Mouse (Mus musculus) lung, adult 2 months (tissue): ENCODE results near the gene Nsdhl. TPM values are rescaled to one million over a fixed set of nuclear protein-coding genes. Genes with fewer than 3 reads are reported as not detected.
A peak's percentile ranks its signal among the peaks of the same experiment; 100 is the strongest.

ENCODE experiments used
- DNase-seq: peaks from one replicate; pipeline ENCODE4 v3.0.0; 2022
- H3K4me1 ChIP-seq: fragments of 200-500 bp; 2 replicates; pipeline ENCODE4 v1.6.1; 2011; ENCODE audit warnings: low read length; ENCODE audit not compliant: control insufficient read depth, insufficient read depth
- H3K4me3 ChIP-seq: fragments of 200-500 bp; replicated peaks from 2 replicates; pipeline ENCODE3; 2011; ENCODE audit warnings: low read depth, mild to moderate bottlenecking, control low read depth, low read length; ENCODE audit errors: extremely low read depth
- CTCF ChIP-seq: fragments of 200-500 bp; IDR thresholded peaks from 2 replicates; pipeline ENCODE4 v1.5.1; 2011; ENCODE audit warnings: mild to moderate bottlenecking, low read length, control low read depth; ENCODE audit not compliant: insufficient read depth
- POLR2A ChIP-seq: fragments of 200-500 bp; IDR thresholded peaks from 2 replicates; pipeline ENCODE4 v1.6.1; 2011; ENCODE audit warnings: low read depth, mild to moderate bottlenecking, control low read depth, low read length, borderline replicate concordance; ENCODE audit errors: extremely low read depth
- WGBS: fragments of 180-500 bp; shearing (Covaris S2); methylation state at CpG from one replicate; pipeline ENCODE4 v1.1.7; 2018; 5-methylcytosine and 5-hydroxymethylcytosine counted together
- polyA plus RNA-seq: library from polyadenylated mRNA; depleted of rRNA; stranded (reverse); fragments of >200 nt; gene quantifications from 2 replicates; pipeline ENCODE4 v1.2.3, GENCODE M21; 2012; rRNA removed

Gene Nsdhl
- polyA plus RNA-seq, 1 experiment, result 20.3 TPM

GRCm38 (mm10) chrX:72992291-72992919 lies 74.0 kb downstream of the Nsdhl start:
- TF ChIP-seq CTCF (peak; percentile 29; the same call in 1 of the 2 replicates), POLR2A (no peak)
- H3K4me3 ChIP-seq, result no peak overlapping the region
- H3K4me1 ChIP-seq, result no peaks in the 10 kb centered on the region
- DNase-seq, result no peak
- 51% methylated on average over 5 of the region's 5 CpGs for WGBS

- WGBS, result 53% methylated on average over 3 of the region's 3 CpGs
Measured at GRCm38 (mm10) chrX:72995542-72995941, 77.2 kb downstream of the Nsdhl start.

DNA sequence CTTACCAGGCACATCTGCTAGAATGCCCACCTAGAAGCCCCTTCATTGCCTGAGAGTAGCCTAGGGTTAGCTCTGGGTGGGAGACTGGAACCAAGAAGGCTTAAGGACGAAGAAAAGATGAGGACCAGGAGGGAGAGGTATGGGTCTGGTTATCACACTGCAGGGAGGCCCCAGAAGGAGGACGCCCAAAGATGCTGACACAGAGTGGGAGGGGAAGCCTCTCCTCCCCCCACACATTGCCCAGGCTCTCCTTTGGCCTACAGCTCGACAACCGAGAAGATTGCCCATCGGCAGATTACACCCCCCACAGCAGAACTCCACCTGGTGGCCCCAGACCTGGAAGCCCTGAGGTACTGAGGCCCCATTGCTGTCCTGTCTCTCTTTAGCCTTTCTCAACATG lies 84.8 kb downstream of the Nsdhl start:
- Histone ChIP-seq H3K4me1 (no peaks in the 10 kb centered on the region), H3K4me3 (no peak overlapping the region)
- DNase-seq, result no peak
- 78% methylated on average over 5 of the region's 5 CpGs for WGBS
- TF ChIP-seq POLR2A (no peak), CTCF (no peak)

More at GRCm38 (mm10) chrX:72995542-72995941, 77.2 kb downstream of the Nsdhl start:
- DNase-seq, result no peak
- H3K4me1 ChIP-seq, result no peaks in the 10 kb centered on the region
- TF ChIP-seq CTCF (no peak), POLR2A (no peak)
- H3K4me3 ChIP-seq, result no peak overlapping the region

DNA sequence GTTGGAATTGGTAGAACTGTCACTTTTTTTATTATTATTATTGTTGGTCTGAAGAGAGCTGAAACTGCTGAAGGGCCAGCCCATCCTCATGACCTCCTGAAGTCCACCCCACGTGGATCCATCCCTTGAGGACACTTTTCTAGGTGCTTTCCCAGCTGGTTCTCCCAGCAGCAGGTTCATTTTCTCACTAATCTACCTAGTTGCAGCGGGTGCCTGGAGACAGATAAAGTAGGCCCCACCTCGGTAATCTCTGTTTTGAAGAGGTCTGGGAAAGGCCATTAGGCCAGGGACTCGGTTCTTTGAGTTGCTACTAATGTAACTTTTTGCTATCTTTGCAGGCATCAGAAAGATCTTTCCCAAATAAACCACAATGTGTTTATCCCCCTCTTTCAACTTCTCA lies 87.3 kb downstream of the Nsdhl start:
- Histone ChIP-seq H3K4me3 (no peak overlapping the region), H3K4me1 (no peaks in the 10 kb centered on the region)
- TF ChIP-seq CTCF (no peak), POLR2A (no peak)
- 57% methylated on average over 4 of the region's 4 CpGs for WGBS
- no peak for DNase-seq

DNA sequence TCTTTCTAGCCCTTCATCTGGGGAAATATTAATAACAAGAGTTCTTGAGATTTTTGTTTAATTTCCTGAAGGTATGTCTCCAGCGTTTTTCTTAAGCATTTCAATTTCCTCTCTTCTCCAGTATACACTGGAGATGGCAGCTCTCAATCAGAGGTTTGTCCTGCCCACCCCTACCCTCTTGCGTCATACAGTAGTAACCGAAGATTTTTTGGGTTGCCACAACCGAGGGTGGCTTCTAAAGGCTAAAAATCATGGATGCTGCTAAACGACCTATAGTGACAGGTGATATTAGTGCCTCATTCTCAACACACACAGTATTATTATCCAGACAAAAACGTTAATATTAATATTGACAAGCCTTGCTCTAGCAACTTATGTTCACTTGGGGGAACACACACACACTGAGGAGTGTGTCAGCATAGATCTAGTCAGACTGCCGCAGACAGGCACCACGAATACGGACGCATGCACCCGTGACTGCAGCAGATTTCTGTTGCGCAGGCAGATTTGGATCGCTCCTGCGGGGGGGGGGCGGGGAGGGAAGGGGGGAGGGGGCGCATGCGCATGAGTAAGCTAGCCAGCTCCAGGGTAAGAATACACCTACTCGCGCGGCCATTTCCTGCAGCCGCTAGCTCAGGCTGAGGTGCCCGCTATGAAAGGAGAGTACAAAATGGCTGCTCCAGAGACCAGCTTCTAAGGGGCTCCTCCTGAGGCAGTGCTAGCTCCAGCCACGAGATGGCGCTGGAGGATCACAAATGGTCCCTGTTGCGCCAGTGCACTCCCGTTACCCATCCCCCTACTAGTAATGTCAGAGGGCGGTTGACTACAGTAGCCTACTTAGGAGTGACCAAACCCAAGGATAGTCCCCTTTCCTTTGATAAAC lies 89.5 kb downstream of the Nsdhl start:
- Histone ChIP-seq H3K4me1 (no peaks in the 10 kb centered on the region), H3K4me3 (peak overlapping the region; percentile 93)
- DNase-seq, result peak; percentile 85
- 21% methylated on average over 27 of the region's 27 CpGs for WGBS
- peak; percentile 94; the same call in 1 of the 2 replicates for TF ChIP-seq POLR2A
- TF ChIP-seq CTCF, result peak; percentile 86

Other genes starting within 250 kb of the Nsdhl start
- 0.37 TPM in 2 replicates for gene Gabrq, start 93.4 kb upstream of the Nsdhl start, polyA plus RNA-seq
- gene Cetn2, start 146 bp upstream of the Nsdhl start, polyA plus RNA-seq, result 4.0 and 9.2 TPM in 2 replicates
- 2.9 and 5.6 TPM in 2 replicates for gene Zfp185, start 68.8 kb downstream of the Nsdhl start, polyA plus RNA-seq
- gene Pnma5, start 118.5 kb downstream of the Nsdhl start, polyA plus RNA-seq, result not detected in 2 replicates
- gene Pnma3, start 146.2 kb downstream of the Nsdhl start, polyA plus RNA-seq, result not detected in 2 replicates
- gene Xlr4a, start 163.9 kb downstream of the Nsdhl start, polyA plus RNA-seq, result 0.10 TPM in 1 of 2 replicates, not detected in the other
- 0.82 and 0.98 TPM in 2 replicates for gene Xlr3a, start 178.5 kb downstream of the Nsdhl start, polyA plus RNA-seq
- 0.65 and 0.71 TPM in 2 replicates for gene Gm14685, start 198.5 kb downstream of the Nsdhl start, polyA plus RNA-seq
- not detected in 2 replicates for gene Xlr5b, start 230.2 kb downstream of the Nsdhl start, polyA plus RNA-seq
- 0.09 TPM in 1 of 2 replicates, not detected in the other for gene DXBay18, start 230.9 kb downstream of the Nsdhl start, polyA plus RNA-seq